Mouse (Mus musculus): ENCODE measurements around the gene Stxbp6. TPM values are rescaled to one million over a fixed set of nuclear protein-coding genes. Genes with fewer than 3 reads are reported as not detected.

Stxbp6 gene
- total and polyA plus RNA-seq, 2 experiments from 2014 or later: 19.6 to 22.6 TPM

DNA sequence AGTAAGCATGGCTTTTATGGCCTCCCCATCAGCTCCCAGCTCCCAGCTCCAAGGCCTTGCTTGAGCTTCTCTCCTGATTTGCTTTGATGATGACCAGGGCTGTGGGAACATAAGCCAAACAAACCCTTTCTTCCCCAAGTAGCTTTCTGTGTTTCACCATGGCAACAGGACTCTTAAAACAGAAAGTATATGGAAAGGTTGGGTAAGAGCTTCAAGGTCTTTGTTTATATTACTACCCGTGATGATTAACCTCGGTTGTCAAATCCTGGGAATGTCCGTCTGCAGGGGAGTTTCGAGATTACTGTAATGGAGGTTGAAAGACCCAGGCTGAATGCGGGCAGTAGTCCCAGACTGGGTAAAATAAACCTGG lies 6.2 kb upstream of the Stxbp6 start:
- 0 out of 2 replicates have a peak, but pooled peaks cover 4% of the 10 kb centered on the region for H3K27me3 ChIP-seq (ENCODE audit: insufficient read depth, low read length)
- no peak for ATAC-seq
- 76% methylated on average over 5 of the region's 5 CpGs for WGBS
- H3K4me3 ChIP-seq (ENCODE audit: low read depth, low read length): no peak overlapping the region
- TF ChIP-seq CTCF (IDR thresholded peaks at IDR 0.05; ENCODE audit: low read depth): no peak
- H3K9me3 ChIP-seq (ENCODE audit: low read length): no peaks in the 10 kb centered on the region
- H3K4me1 ChIP-seq (ENCODE audit: insufficient read depth): no peaks in the 10 kb centered on the region
- H3K9ac ChIP-seq: no peak overlapping the region
- no peak overlapping the region for H3K4me2 ChIP-seq (ENCODE audit: low read depth)
- H3K27ac ChIP-seq (ENCODE audit: low read depth, low read length): no peak overlapping the region
- H3K36me3 ChIP-seq (ENCODE audit: insufficient read depth): no peaks in the 10 kb centered on the region
- DNase-seq: no peak

- WGBS: 86% methylated on average over 5 of the region's 5 CpGs
- Histone ChIP-seq H3K4me2 (ENCODE audit: low read depth) (no peak overlapping the region), H3K27me3 (ENCODE audit: insufficient read depth, low read length) (0 out of 2 replicates have a peak, but pooled peaks cover 4% of the 10 kb centered on the region), H3K9me3 (ENCODE audit: low read length) (no peaks in the 10 kb centered on the region), H3K36me3 (ENCODE audit: insufficient read depth) (no peaks in the 10 kb centered on the region), H3K4me3 (ENCODE audit: low read depth, low read length) (no peak overlapping the region), H3K4me1 (ENCODE audit: insufficient read depth) (no peaks in the 10 kb centered on the region), H3K9ac (no peak overlapping the region), H3K27ac (ENCODE audit: low read depth, low read length) (no peak overlapping the region)
- DNase-seq (no peak), ATAC-seq (no peak)
- no peak for TF ChIP-seq CTCF (IDR thresholded peaks at IDR 0.05; ENCODE audit: low read depth)
Measured at GRCm38 (mm10) chr12:45080036-45080752, 5.7 kb upstream of the Stxbp6 start.

- Histone ChIP-seq H3K9ac (no peak overlapping the region), H3K4me2 (ENCODE audit: low read depth) (0 out of 2 replicates have a peak overlapping the region, but pooled peaks have one; percentile 91), H3K36me3 (ENCODE audit: insufficient read depth) (no peaks in the 10 kb centered on the region), H3K9me3 (ENCODE audit: low read length) (no peaks in the 10 kb centered on the region), H3K4me3 (ENCODE audit: low read depth, low read length) (no peak overlapping the region), H3K27ac (ENCODE audit: low read depth, low read length) (no peak overlapping the region), H3K4me1 (ENCODE audit: insufficient read depth) (no peaks in the 10 kb centered on the region), H3K27me3 (ENCODE audit: insufficient read depth, low read length) (0 out of 2 replicates have a peak, but pooled peaks cover 4% of the 10 kb centered on the region)
- TF ChIP-seq CTCF (IDR thresholded peaks at IDR 0.05; ENCODE audit: low read depth): no peak
- 76% methylated on average over 11 of the region's 11 CpGs for WGBS
- no peak for DNase-seq
- no peak for ATAC-seq
Measured at GRCm38 (mm10) chr12:45075631-45076030, 1.1 kb upstream of the Stxbp6 start.

GRCm38 (mm10) chr12:45074042-45074601 lies 387 bp downstream of the Stxbp6 start:
- H3K9me3 ChIP-seq (ENCODE audit: low read length): no peaks in the 10 kb centered on the region
- DNase-seq: peak; percentile 77
- 0 out of 2 replicates have a peak, but pooled peaks cover 4% of the 10 kb centered on the region for H3K27me3 ChIP-seq (ENCODE audit: insufficient read depth, low read length)
- no peaks in the 10 kb centered on the region for H3K4me1 ChIP-seq (ENCODE audit: insufficient read depth)
- H3K27ac ChIP-seq (ENCODE audit: low read depth, low read length): peak overlapping the region; percentile 64
- peak; percentile 89 for ATAC-seq
- H3K4me2 ChIP-seq (ENCODE audit: low read depth): peak overlapping the region; percentile 91
- H3K36me3 ChIP-seq (ENCODE audit: insufficient read depth): no peaks in the 10 kb centered on the region
- H3K9ac ChIP-seq: peak overlapping the region; percentile 58
- under 1% methylated on average over 62 of the region's 62 CpGs for WGBS
- peak overlapping the region; percentile 67 for H3K4me3 ChIP-seq (ENCODE audit: low read depth, low read length)
- TF ChIP-seq CTCF (IDR thresholded peaks at IDR 0.05; ENCODE audit: low read depth): no peak

DNA sequence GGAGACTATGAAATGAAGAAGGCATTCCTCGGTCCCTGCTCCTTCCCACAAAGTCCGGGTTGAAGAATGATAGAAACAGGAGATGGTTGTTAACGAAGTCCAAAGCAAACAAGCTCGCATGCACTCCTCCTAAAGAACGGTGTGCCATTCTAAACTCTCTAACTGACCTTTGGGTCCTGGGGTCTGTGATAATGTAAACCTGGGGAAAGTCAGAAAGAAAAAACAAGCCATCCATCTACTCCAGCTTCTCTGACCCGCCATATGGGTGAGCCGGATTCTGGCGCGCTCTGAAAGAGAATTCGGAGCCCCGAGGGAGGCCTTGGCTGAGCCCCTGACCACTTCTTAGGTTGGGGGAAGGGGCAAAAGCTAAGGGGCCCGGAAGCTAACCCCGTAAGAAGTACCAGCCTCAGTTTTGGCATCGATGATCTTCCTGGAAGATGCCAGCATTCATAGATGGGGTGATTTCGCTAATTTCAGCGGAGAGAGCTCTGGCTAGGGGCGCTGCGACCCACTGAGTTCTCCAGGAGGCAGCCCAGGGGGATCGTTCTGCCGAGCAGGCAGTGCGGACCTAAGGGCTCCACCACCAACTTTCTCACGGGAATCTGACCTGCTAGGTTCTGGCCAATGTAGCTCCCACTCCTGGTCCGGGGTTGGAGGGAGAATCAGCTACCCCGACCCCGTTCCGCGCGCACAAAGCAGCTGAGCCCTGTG lies 1.0 kb downstream of the Stxbp6 start:
- H3K36me3 ChIP-seq (ENCODE audit: insufficient read depth): no peaks in the 10 kb centered on the region
- 0 out of 2 replicates have a peak, but pooled peaks have one; percentile 9 for TF ChIP-seq CTCF (IDR thresholded peaks at IDR 0.05; ENCODE audit: low read depth)
- H3K27ac ChIP-seq (ENCODE audit: low read depth, low read length): peak overlapping the region; percentile 64; the same call in 1 of the 2 replicates
- 0 out of 2 replicates have a peak, but pooled peaks cover 4% of the 10 kb centered on the region for H3K27me3 ChIP-seq (ENCODE audit: insufficient read depth, low read length)
- peak overlapping the region; percentile 58 for H3K9ac ChIP-seq
- ATAC-seq (peak; percentile 42; the same call in 1 of the 2 replicates), DNase-seq (peak; percentile 48)
- no peaks in the 10 kb centered on the region for H3K4me1 ChIP-seq (ENCODE audit: insufficient read depth)
- H3K4me3 ChIP-seq (ENCODE audit: low read depth, low read length): peak overlapping the region; percentile 67
- no peaks in the 10 kb centered on the region for H3K9me3 ChIP-seq (ENCODE audit: low read length)
- peak overlapping the region; percentile 91 for H3K4me2 ChIP-seq (ENCODE audit: low read depth)
- 1% methylated on average over 28 of the region's 28 CpGs for WGBS

DNA sequence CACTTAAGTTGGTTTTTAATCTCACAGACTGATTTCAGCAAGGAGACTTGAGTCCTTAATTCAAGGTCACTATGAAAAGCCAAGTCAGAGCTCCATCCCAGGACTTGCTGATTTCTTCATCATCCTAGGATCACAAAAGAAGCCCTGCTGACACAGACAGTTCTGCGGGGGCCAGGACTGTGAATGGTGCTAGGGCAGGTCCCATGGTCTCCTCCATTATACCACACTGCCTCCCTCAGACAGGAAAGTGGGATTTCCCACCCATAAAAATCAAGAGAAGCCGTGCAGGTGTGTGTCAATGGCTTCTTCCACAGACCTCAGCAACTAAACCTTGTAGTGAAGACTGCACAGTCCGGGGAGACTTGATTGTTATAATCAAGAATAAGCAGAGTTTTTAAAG lies 2.3 kb downstream of the Stxbp6 start:
- no peak overlapping the region for H3K27ac ChIP-seq (ENCODE audit: low read depth, low read length)
- no peak overlapping the region for H3K4me3 ChIP-seq (ENCODE audit: low read depth, low read length)
- ATAC-seq: no peak
- no peaks in the 10 kb centered on the region for H3K36me3 ChIP-seq (ENCODE audit: insufficient read depth)
- no peaks in the 10 kb centered on the region for H3K9me3 ChIP-seq (ENCODE audit: low read length)
- TF ChIP-seq CTCF (IDR thresholded peaks at IDR 0.05; ENCODE audit: low read depth): peak; percentile 10; the same call in 1 of the 2 replicates
- 0 out of 2 replicates have a peak overlapping the region, but pooled peaks have one; percentile 4 for H3K4me2 ChIP-seq (ENCODE audit: low read depth)
- H3K27me3 ChIP-seq (ENCODE audit: insufficient read depth, low read length): 0 out of 2 replicates have a peak, but pooled peaks cover 4% of the 10 kb centered on the region
- DNase-seq: no peak
- no peaks in the 10 kb centered on the region for H3K4me1 ChIP-seq (ENCODE audit: insufficient read depth)
- 49% methylated on average over 3 of the region's 3 CpGs for WGBS
- no peak overlapping the region for H3K9ac ChIP-seq
